9 mouse cellular contexts compared by ENCODE assay signal in genomic region chr5:17776571-17776970, GRCm38 (mm10).
DNase-seq lines count a peak whose midpoint lies in the region; ATAC-seq lines count a peak whose summit lies in the region.
"Had no signal": no experiment of that assay in that cellular context is flagged by ENCODE, and none has a peak within 500 bp of the region (broad histone marks: within the 10 kb centered on the region; RNA-seq: fewer than 3 reads in every experiment).

No protein-coding gene starts in this region.

- no peaks in the 10 kb centered on the region for H3K27me3 ChIP-seq in midbrain, embryonic 11.5 days (ENCODE audit: control insufficient read depth, insufficient read depth, low read length)
- no peaks in the 10 kb centered on the region for H3K27me3 ChIP-seq in midbrain, embryonic 15.5 days (replicated peaks)

- H3K9me3 ChIP-seq in midbrain, embryonic 11.5 days (ENCODE audit: control insufficient read depth, low read length), result no peaks in the 10 kb centered on the region
- no peaks in the 10 kb centered on the region for H3K9me3 ChIP-seq in midbrain, embryonic 15.5 days

- intact Hi-C loops in gastrocnemius, postnatal 14 days (cut with DNase I; ENCODE audit: low total_unique reads), result no loop called here
- intact Hi-C loops in gastrocnemius, postnatal 36 days (cut with DNase I), result no loop called here

- no peak overlapping the region for H3K4me3 ChIP-seq in midbrain, embryonic 11.5 days (ENCODE audit: low read depth, low read length)
- H3K4me3 ChIP-seq in midbrain, embryonic 15.5 days, result no peak overlapping the region

- H3K4me2 ChIP-seq in midbrain, embryonic 11.5 days, result no peak overlapping the region
- H3K4me2 ChIP-seq in midbrain, embryonic 15.5 days, result no peak overlapping the region

- no peak overlapping the region for H3K9ac ChIP-seq in midbrain, embryonic 11.5 days (ENCODE audit: low read length)
- H3K9ac ChIP-seq in midbrain, embryonic 15.5 days, result no peak overlapping the region

- DNase-seq in gastrocnemius, postnatal 14 days, result peak; percentile 37
- no peak for DNase-seq in gastrocnemius, postnatal 36 days
- DNase-seq in midbrain, embryonic 11.5 days (ENCODE audit: low spot score, missing footprints), result peak; percentile 90
- peak; percentile 97 for DNase-seq in WW6 (ENCODE audit: low read depth, low spot score)
- no peak for DNase-seq in layer of hippocampus, adult 8-10 months (ENCODE audit: low spot score in 2 of 2)

- no peak for ATAC-seq in midbrain, embryonic 11.5 days (ENCODE audit: low FRiP score)
- ATAC-seq in midbrain, embryonic 15.5 days (replicated peaks), result no peak
- ATAC-seq in erythroid progenitor cell, adult 5-6 weeks (replicated peaks; ENCODE audit: low FRiP score, poor library complexity, severe bottlenecking), result 0 out of 2 replicates have a peak, but pooled peaks have one; percentile 67
- ATAC-seq in monocyte, adult 5-6 weeks (replicated peaks; ENCODE audit: insufficient number of reproducible peaks, low FRiP score, low TSS enrichment, poor library complexity, severe bottlenecking), result peak; percentile 61; the same call in 1 of the 2 replicates

- H3K36me3 ChIP-seq in midbrain, embryonic 11.5 days (ENCODE audit: control insufficient read depth, insufficient read depth, low read length), result no peaks in the 10 kb centered on the region
- H3K36me3 ChIP-seq in midbrain, embryonic 15.5 days (replicated peaks), result no peaks in the 10 kb centered on the region

- no peaks in the 10 kb centered on the region for H3K4me1 ChIP-seq in midbrain, embryonic 11.5 days (ENCODE audit: control insufficient read depth, insufficient read depth, low read length)
- no peaks in the 10 kb centered on the region for H3K4me1 ChIP-seq in midbrain, embryonic 15.5 days

- no peak overlapping the region for H3K27ac ChIP-seq in midbrain, embryonic 11.5 days (ENCODE audit: low read depth, low read length)
- no peak overlapping the region for H3K27ac ChIP-seq in midbrain, embryonic 15.5 days
- H3K27ac ChIP-seq: macrophage had no signal

- 88% methylated on average over 6 of the region's 6 CpGs for WGBS in midbrain, embryonic 11.5 days
- 94% methylated on average over 6 of the region's 6 CpGs for WGBS in midbrain, embryonic 15.5 days

Comparison
In these comparisons a context has a peak if more than half of its experiments do, and no peak if none do; other contexts are left out.
1. DNase-seq: peak in gastrocnemius, postnatal 14 days (single experiment), midbrain, embryonic 11.5 days (single experiment) and WW6 (single experiment); none in gastrocnemius, postnatal 36 days (0 of 2) and layer of hippocampus, adult 8-10 months (0 of 2).
2. ATAC-seq: peak in erythroid progenitor cell, adult 5-6 weeks (single experiment) and monocyte, adult 5-6 weeks (single experiment); none in midbrain, embryonic 11.5 days (single experiment) and midbrain, embryonic 15.5 days (single experiment).